8 mouse cellular contexts compared by ENCODE assay signal in the genomic region with DNA sequence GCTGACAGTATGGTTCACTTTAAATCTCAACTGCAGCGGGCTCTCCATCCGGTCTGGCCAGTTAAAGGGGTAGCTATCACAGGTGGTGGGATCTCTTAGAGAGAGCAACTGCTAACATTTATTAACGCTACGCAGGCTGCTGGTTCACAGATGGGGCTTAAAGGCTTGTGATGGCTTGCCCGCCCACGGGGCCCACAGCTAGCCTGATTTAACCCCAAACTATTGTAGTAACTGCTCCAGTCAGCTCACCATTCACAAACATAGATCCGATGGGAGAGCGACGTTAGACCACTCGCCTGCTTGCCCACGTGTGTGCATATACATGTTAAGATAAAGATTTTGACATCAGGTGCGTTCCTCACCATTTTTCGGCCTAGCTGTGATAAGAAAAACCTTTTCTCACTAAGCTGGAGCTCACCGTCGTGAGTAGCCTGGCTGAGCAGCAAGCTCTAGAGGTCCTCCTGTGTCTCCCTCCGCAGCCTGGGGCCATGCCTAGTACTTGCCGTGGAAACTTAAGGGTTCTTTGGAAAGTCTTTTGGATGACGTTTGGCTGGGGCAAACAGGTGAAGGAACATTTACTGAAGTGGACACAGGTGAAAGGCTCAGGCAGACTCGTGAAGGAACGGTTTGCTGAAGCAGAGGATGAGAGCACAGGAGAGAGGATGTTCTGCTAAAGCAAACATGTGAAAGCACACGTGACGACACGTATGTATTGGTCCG. TPM values are rescaled to one million over a fixed set of nuclear protein-coding genes. Genes with fewer than 3 reads are reported as not detected.
DNase-seq lines count a peak whose midpoint lies in the region; ATAC-seq and TF ChIP-seq lines count a peak whose summit lies in the region.

No protein-coding gene starts in this region.

- H3K27me3 ChIP-seq in heart, postnatal 0 days (ENCODE audit: control insufficient read depth, insufficient read depth, low read length), result no peaks in the 10 kb centered on the region
- no peaks in the 10 kb centered on the region for H3K27me3 ChIP-seq in cerebellum, adult 2 months (ENCODE audit: control insufficient read depth, insufficient read depth, low read length)
- no peaks in the 10 kb centered on the region for H3K27me3 ChIP-seq in hindbrain, embryonic 11.5 days (ENCODE audit: control insufficient read depth, insufficient read depth, low read length)
- H3K27me3 ChIP-seq in midbrain, embryonic 13.5 days, result 0 out of 2 replicates have a peak, but pooled peaks cover 4% of the 10 kb centered on the region

- no peak for TF ChIP-seq CTCF in heart, postnatal 0 days (IDR thresholded peaks at IDR 0.05; ENCODE audit: low read depth)
- TF ChIP-seq CTCF in cerebellum, adult 2 months (IDR thresholded peaks at IDR 0.05; ENCODE audit: borderline replicate concordance, insufficient read depth, low read depth, low read length), result no peak

- TF ChIP-seq POLR2A in cerebellum, adult 2 months (IDR thresholded peaks at IDR 0.05; ENCODE audit: borderline replicate concordance, insufficient read depth, low read length), result no peak

- DNase-seq in heart, postnatal 0 days (ENCODE audit: low spot score), result no peak
- no peak for DNase-seq in heart, postnatal 25 days (ENCODE audit: low spot score)
- peak in 1 of 2 experiments; percentile 24 for DNase-seq in cerebellum, adult 2 months
- DNase-seq in hindbrain, embryonic 11.5 days (ENCODE audit: low spot score), result peak; percentile 34
- no peak for DNase-seq in thymus, postnatal 25 days
- no peak for DNase-seq in testis, postnatal 14 days (ENCODE audit: low spot score)
- DNase-seq in kidney, adult 9 months, result no peak

- intact Hi-C loops in heart, postnatal 25 days (cut with DNase I), result no loop called here

- H3K4me1 ChIP-seq in heart, postnatal 0 days (ENCODE audit: control insufficient read depth, insufficient read depth), result peaks cover 32% of the 10 kb centered on the region
- peaks cover 9% of the 10 kb centered on the region; the same call in 1 of the 2 replicates for H3K4me1 ChIP-seq in cerebellum, adult 2 months (ENCODE audit: control insufficient read depth, insufficient read depth, low read length)
- peaks cover 9% of the 10 kb centered on the region; the same call in 1 of the 2 replicates for H3K4me1 ChIP-seq in hindbrain, embryonic 11.5 days (replicated peaks; ENCODE audit: control insufficient read depth, insufficient read depth, low read length)
- peaks cover 25% of the 10 kb centered on the region for H3K4me1 ChIP-seq in midbrain, embryonic 13.5 days (replicated peaks)

- H3K4me3 ChIP-seq in heart, postnatal 0 days (ENCODE audit: low read depth, low read length), result peak overlapping the region; percentile 26; the same call in 1 of the 2 replicates
- H3K4me3 ChIP-seq in cerebellum, adult 2 months (replicated peaks; ENCODE audit: insufficient read depth, low read depth, low read length), result peak overlapping the region; percentile 59
- no peak overlapping the region for H3K4me3 ChIP-seq in hindbrain, embryonic 11.5 days (ENCODE audit: low read depth, low read length)
- no peak overlapping the region; the same call in 1 of the 2 replicates for H3K4me3 ChIP-seq in midbrain, embryonic 13.5 days (replicated peaks)

- 60% methylated on average over 24 of the region's 24 CpGs for WGBS in heart, postnatal 0 days
- 57% methylated on average over 24 of the region's 24 CpGs for WGBS in cerebellum, adult 2 months
- WGBS in hindbrain, embryonic 11.5 days, result 58% methylated on average over 24 of the region's 24 CpGs
- 46% methylated on average over 24 of the region's 24 CpGs for WGBS in midbrain, embryonic 13.5 days

- H3K36me3 ChIP-seq in heart, postnatal 0 days (replicated peaks; ENCODE audit: control insufficient read depth, insufficient read depth, low read length), result no peaks in the 10 kb centered on the region
- H3K36me3 ChIP-seq in hindbrain, embryonic 11.5 days (ENCODE audit: control insufficient read depth, insufficient read depth, low read length), result no peaks in the 10 kb centered on the region
- H3K36me3 ChIP-seq in midbrain, embryonic 13.5 days, result no peaks in the 10 kb centered on the region

- H3K9me3 ChIP-seq in heart, postnatal 0 days (replicated peaks; ENCODE audit: control insufficient read depth, low read length), result no peaks in the 10 kb centered on the region
- no peaks in the 10 kb centered on the region for H3K9me3 ChIP-seq in hindbrain, embryonic 11.5 days (ENCODE audit: control insufficient read depth, low read length)
- H3K9me3 ChIP-seq in midbrain, embryonic 13.5 days, result no peaks in the 10 kb centered on the region

- peak overlapping the region; percentile 52 for H3K4me2 ChIP-seq in heart, postnatal 0 days (ENCODE audit: low read depth, low read length)
- no peak overlapping the region for H3K4me2 ChIP-seq in hindbrain, embryonic 11.5 days (replicated peaks; ENCODE audit: low read depth, low read length)
- H3K4me2 ChIP-seq in midbrain, embryonic 13.5 days (replicated peaks), result peak overlapping the region; percentile 52

- TF ChIP-seq EP300 in heart, postnatal 0 days (IDR thresholded peaks at IDR 0.05; ENCODE audit: low read depth), result no peak

- ATAC-seq in heart, postnatal 0 days (ENCODE audit: insufficient read depth, low read depth), result peak; percentile 19; the same call in 1 of the 2 replicates
- ATAC-seq in hindbrain, embryonic 11.5 days (ENCODE audit: low FRiP score), result peak; percentile 32; the same call in 1 of the 2 replicates
- peak; percentile 41; the same call in 1 of the 2 replicates for ATAC-seq in midbrain, embryonic 13.5 days

- peak overlapping the region; percentile 88 for H3K27ac ChIP-seq in heart, postnatal 0 days (ENCODE audit: low read depth)
- H3K27ac ChIP-seq in cerebellum, adult 2 months (ENCODE audit: insufficient read depth, low read length), result no peak overlapping the region
- H3K27ac ChIP-seq in hindbrain, embryonic 11.5 days (ENCODE audit: low read depth, low read length), result no peak overlapping the region; the same call in 1 of the 2 replicates
- H3K27ac ChIP-seq in midbrain, embryonic 13.5 days, result peak overlapping the region; percentile 58

- 0 out of 2 replicates have a peak overlapping the region, but pooled peaks have one; percentile 55 for H3K9ac ChIP-seq in heart, postnatal 0 days (replicated peaks; ENCODE audit: low read depth, low read length)
- no peak overlapping the region; the same call in 1 of the 2 replicates for H3K9ac ChIP-seq in hindbrain, embryonic 11.5 days (ENCODE audit: low read depth, low read length)
- H3K9ac ChIP-seq in midbrain, embryonic 13.5 days (replicated peaks), result peak overlapping the region; percentile 39; the same call in 1 of the 2 replicates

RNA-seq across cellular contexts. Expression of gene Rassf3, which starts 13.8 kb away (rescaled TPM):
- 27.9 and 32.3 TPM in 2 replicates for total RNA-seq in heart, postnatal 0 days (2014; rRNA removed; ENCODE audit: low replicate concordance)
- polyA plus RNA-seq in heart, postnatal 0 days (2015; fragmentation: Nextera tagmentation; extraction: Ambion mirVana), result 22.0 and 23.4 TPM in 2 replicates
- 100 to 1,000 TPM; 146 to 157 TPM for total RNA-seq in heart, postnatal 25 days (2021)
- polyA plus RNA-seq in cerebellum, adult 2 months (2012; rRNA removed), result 16.5 and 17.8 TPM in 2 replicates
- polyA plus RNA-seq in hindbrain, embryonic 11.5 days (2014; fragmentation: Nextera tagmentation; extraction: Ambion mirVana), result 7.0 and 8.1 TPM in 2 replicates
- 3.7 and 4.6 TPM in 2 replicates for polyA plus RNA-seq in midbrain, embryonic 13.5 days (2015; fragmentation: Nextera tagmentation; extraction: Ambion mirVana)

Comparison
In these comparisons a context has a peak if more than half of its experiments do, and no peak if none do; other contexts are left out.
1. H3K27ac ChIP-seq: peak in heart, postnatal 0 days (single experiment) and midbrain, embryonic 13.5 days (single experiment); none in cerebellum, adult 2 months (single experiment) and hindbrain, embryonic 11.5 days (single experiment).
2. H3K4me3 ChIP-seq: peak in heart, postnatal 0 days (single experiment) and cerebellum, adult 2 months (single experiment); none in hindbrain, embryonic 11.5 days (single experiment) and midbrain, embryonic 13.5 days (single experiment).
3. Peak in every context shown above with its lines, with median percentiles within 50 percentile points of each other: ATAC-seq.